Mouse (Mus musculus) spleen, embryonic (tissue): Measurements from ENCODE around the gene Ttll5.

ENCODE experiments used
- CTCF ChIA-PET: fragments of 350-600 bp; sonication (Branson Sonifier 250); formaldehyde crosslinking; loops from one replicate; lab custom pipeline; 2022; lab: Charles Lee

The Ttll5 gene

GRCm38 (mm10) chr12:85964436-85964835, 140.0 kb downstream of the Ttll5 start:
- CTCF ChIA-PET, result interaction anchor here (1.4 kb wide), 1 partner anchor 9 kb away, joined by 3 read pairs; no protein-coding TSS in a partner anchor

DNA sequence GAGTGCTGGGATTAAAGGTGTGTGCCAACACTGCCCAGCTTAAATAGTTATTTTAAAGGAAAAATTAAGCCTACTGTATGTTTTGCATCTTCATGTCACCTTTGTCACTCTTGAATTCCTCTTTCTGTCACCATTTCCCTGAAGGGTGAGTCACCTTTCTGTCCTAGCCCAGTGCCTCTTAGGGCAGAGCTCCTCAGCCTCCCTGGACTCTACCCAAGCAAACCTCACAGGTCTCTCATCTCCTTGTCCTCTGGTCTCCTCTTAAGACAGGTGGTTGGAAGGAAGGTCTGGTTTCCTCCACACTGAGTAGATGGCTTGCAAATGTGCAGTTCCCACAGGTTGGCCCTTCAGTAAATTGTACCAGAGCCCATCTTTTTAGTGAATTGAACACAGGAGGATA, 143.4 kb downstream of the Ttll5 start:
- CTCF ChIA-PET, result no interaction called here

- CTCF ChIA-PET, result interaction anchor here (1.7 kb wide), 1 partner anchor 11 kb away, joined by 6 read pairs; no protein-coding TSS in a partner anchor
Measured at GRCm38 (mm10) chr12:85968409-85968808, 143.9 kb downstream of the Ttll5 start.

- CTCF ChIA-PET, result interaction anchor here (0.6 to 1.7 kb wide), 6 partner anchors 10 to 126 kb away, joined by 3 to 6 read pairs (median 4); no protein-coding TSS in a partner anchor
Measured at GRCm38 (mm10) chr12:85969571-85969970, 145.1 kb downstream of the Ttll5 start.

DNA sequence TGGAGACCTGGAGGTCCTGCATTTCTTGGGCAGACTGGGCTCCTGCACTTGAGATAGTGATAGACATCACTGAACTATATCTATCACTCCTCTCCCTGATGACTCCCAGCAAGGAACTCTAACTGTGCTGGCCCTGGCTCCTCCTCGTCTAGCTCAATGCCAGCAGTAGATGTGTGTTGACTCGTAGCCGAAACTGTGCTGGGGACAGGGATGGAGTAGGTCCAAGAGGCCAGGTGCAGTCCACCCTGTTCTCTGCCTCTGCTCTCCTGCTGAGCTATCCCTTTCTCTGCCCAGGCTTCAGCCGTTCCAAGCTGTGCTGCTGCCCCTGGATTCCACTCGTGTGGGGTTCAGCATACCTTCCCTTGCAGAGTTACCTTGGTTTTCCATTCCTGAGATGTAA, 145.7 kb downstream of the Ttll5 start:
- CTCF ChIA-PET, result interaction anchor here (0.5 to 1.7 kb wide), 5 partner anchors 9 to 107 kb away, joined by 3 to 6 read pairs (median 4); no protein-coding TSS in a partner anchor

GRCm38 (mm10) chr12:85970803-85971202, 146.3 kb downstream of the Ttll5 start:
- CTCF ChIA-PET, result interaction anchor here (0.6 to 1.5 kb wide), 2 partner anchors 11 to 19 kb away, joined by 3 to 4 read pairs; no protein-coding TSS in a partner anchor

DNA sequence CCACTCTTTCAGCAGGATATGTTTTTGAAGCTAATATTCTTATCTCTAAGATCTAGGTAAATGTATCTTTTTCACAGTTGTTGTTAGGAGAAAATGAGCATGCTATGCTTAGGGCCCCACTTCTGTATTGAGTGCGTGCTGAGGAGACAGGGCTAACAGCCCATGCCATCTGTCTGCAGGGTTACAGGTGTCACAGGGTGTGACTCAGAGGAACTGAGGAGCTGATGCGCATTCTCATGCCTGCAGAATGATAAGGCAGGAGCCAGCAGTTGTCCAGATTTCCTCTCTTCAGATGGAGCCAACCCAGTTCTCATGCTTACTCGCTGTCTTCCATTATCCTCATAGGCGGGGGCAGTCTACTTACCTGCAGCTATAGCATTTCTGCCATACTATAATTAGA, 147.2 kb downstream of the Ttll5 start:
- CTCF ChIA-PET, result no interaction called here

GRCm38 (mm10) chr12:85973526-85973925, 149.1 kb downstream of the Ttll5 start:
- CTCF ChIA-PET, result interaction anchor here (0.9 to 1.5 kb wide), 2 partner anchors 10 to 17 kb away, joined by 3 to 4 read pairs; no protein-coding TSS in a partner anchor

DNA sequence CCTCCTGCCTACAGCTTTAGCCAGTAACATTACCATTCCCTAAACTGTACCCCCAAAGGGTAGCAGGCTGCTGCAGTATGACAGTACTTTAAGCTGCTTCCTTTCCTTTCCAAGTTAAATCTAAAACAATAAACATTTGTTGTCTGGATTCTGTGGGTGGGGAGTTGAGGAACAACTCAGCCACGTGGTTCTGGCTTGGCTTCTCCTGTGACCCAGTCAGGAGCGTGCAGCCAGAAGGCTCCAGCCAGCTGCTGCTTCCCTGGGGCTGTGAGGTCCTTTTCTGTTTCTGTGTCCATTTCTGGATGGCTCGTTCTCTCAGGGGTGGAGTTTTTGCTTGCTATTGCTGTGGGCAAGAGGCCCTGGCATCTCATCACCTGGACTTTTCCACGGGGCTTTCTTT, 149.6 kb downstream of the Ttll5 start:
- CTCF ChIA-PET, result interaction anchor here (0.9 to 1.5 kb wide), 2 partner anchors 10 to 18 kb away, joined by 3 to 4 read pairs; no protein-coding TSS in a partner anchor

DNA sequence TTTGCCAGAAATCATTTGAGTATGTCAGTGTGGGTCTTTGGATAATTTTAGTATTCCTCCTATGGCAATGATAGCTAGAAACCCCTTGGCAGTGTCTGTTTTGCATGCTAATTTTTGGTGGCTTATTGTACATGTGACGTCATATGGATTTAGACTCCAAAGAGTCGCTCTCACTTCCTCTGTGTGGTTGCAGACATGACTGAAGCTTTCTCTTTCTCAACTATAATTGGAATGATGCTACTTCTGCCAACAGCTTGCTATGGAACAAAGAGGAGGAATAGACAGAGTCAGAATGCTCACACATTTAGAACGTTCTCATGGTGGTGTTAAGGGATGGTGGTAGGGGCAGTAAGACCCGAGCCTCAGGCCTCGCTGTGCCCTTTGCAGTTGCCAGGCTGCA, 155.5 kb downstream of the Ttll5 start:
- CTCF ChIA-PET, result interaction anchor here (0.6 kb wide), 1 partner anchor 18 kb away, joined by 3 read pairs; no protein-coding TSS in a partner anchor

GRCm38 (mm10) chr12:85985524-85985923, 161.1 kb downstream of the Ttll5 start:
- CTCF ChIA-PET, result interaction anchor here (0.6 to 1.8 kb wide), 3 partner anchors 16 to 218 kb away, joined by 3 to 4 read pairs (median 4); no protein-coding TSS in a partner anchor

- CTCF ChIA-PET, result interaction anchor here (1.8 kb wide), 1 partner anchor 16 kb away, joined by 4 read pairs; no protein-coding TSS in a partner anchor
Measured at GRCm38 (mm10) chr12:85986024-85986423, 161.6 kb downstream of the Ttll5 start.

DNA sequence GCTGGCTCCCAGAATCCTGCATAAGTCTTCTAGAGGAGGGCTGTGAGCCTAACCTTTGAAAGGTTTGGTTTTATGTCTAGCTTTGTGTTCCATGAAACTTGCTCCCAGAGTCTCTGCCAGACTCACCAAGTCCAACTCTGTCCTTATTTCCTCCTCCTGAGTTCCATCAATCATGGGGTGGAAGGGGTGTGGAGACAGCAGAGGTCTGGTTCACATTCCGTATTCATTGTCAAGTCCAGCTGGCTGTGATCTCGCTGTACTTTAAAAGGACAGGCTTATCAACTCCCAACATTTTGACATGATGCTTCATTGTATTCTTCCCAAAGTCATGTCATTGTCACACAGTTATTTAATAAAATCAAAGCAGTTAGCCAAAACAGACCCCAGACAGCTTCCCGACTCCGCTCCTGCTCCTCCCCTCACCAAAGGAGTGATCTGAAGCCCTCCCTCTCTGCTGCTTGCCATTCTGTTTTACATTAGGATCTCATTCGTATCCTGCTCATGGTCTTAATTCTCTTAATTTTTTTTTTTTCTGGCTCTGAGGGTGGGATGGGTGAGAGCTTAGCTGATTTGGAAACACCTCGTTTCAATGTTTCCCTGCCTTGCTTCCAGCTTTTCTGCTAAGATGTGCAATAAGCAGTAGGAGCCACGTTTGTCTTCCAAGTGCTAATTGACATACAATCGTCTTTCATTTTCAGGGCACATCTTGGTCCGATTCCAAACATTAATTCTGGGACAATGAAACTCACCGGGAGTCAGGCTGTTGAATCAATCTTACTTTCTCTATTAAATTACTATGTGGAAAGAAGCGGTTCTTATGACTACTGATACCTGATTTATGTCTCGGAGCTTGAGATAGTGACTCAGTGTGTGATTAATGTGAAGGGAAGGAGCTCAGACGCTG, 162.3 kb downstream of the Ttll5 start:
- CTCF ChIA-PET, result interaction anchor here (1.8 kb wide), 1 partner anchor 17 kb away, joined by 4 read pairs; no protein-coding TSS in a partner anchor

DNA sequence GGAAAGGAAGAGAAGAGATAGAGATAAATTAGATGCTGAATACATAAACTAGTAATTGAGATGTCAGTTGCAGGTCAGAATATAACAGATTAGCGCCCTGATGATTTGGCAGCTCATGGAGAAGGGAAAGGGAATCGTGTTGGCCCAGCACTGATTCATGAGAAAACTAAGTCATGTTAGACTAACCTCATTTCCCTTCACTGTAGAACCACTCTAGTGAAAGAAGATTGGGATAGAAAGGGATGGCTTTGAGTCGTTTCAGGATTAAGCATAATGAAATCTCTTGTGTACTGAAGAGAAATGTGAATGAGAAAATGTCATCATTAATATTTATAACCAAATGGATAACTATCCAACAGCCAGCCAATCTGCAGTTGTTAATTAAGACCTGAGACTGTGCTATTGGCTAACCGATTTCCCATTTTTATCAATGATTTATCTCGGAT, 163.0 kb downstream of the Ttll5 start:
- CTCF ChIA-PET, result interaction anchor here (1.8 kb wide), 1 partner anchor 18 kb away, joined by 4 read pairs; no protein-coding TSS in a partner anchor

DNA sequence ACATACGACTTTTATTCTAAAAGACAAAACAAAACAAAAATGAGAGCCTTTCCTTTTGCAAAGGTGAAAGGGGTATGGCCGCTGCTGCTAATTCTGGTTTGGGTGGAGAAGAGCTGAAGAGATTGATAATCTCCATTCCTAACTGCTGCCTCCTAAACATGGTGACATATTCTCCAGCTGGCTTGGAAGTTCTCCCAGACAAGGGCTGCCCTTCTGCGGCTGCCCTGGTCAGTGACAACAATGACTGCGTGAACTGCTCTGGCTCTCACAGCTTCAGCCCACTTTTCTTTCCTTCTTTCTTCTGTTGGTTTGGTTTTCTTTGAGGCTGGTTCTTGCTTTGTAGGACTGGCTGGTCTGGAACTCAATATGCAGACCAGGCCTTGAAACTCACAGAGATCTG, 163.7 kb downstream of the Ttll5 start:
- CTCF ChIA-PET, result no interaction called here

GRCm38 (mm10) chr12:85988818-85989377, 164.4 kb downstream of the Ttll5 start:
- CTCF ChIA-PET, result interaction anchor here (0.7 kb wide), 1 partner anchor 13 kb away, joined by 5 read pairs; no protein-coding TSS in a partner anchor

GRCm38 (mm10) chr12:85992013-85992837, 167.8 kb downstream of the Ttll5 start:
- CTCF ChIA-PET, result interaction anchor here (1.0 kb wide), 1 partner anchor 29 kb away, joined by 4 read pairs; no protein-coding TSS in a partner anchor

GRCm38 (mm10) chr12:85992838-85993234, 168.4 kb downstream of the Ttll5 start:
- CTCF ChIA-PET, result interaction anchor here (0.6 to 1.0 kb wide), 2 partner anchors 24 to 30 kb away, joined by 4 read pairs; no protein-coding TSS in a partner anchor

DNA sequence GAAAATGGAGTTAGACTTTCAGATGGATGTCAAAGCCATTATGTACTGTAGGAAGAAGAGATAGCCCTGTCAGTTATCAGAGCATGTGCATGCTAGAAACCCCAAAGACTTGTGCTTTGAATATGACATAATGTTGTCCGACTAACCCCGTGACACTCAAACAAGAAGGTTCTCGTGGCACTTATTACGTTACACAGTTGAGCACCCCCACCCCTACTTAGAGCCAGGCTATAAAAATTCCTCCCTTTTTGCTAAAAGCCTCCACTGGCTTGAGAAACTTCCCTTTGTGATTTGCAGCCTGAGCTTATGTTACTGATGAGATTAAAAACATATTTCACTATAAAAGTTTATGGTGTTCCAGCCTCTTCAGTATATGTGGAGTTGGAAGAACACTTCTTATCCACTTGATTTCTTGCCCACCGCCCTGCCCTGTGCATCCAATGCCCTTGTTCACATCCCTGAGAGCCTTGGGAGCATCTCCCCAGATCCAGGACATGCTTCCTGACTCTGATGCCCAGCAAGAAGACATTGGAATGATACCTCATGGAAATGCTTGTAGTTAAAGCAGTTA, 169.4 kb downstream of the Ttll5 start:
- CTCF ChIA-PET, result interaction anchor here (0.6 kb wide), 1 partner anchor 774 kb away, joined by 3 read pairs; no protein-coding TSS in a partner anchor

DNA sequence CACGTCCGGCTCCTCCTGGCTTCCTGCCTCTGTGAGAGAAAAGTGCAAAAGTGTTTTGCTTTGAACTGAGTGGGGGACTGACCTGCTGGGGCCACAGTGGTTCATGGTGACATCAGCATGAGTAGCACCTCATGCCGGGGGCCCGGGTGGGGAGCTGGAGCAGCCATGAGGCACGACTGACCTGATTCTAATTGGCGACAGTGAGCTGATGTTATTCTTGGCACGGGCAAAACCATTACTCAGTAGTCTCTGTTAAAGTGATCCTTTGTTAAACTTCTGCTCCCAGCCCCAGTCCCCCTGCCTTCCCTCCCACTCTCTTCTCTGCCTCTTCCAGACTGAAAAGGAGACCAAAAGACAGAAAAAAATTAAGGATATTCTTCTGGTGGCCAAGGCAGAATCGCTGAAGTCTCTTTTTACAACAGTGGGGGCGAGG, 176.2 kb downstream of the Ttll5 start:
- CTCF ChIA-PET, result no interaction called here
